Mouse (Mus musculus): Measurements from ENCODE around the gene Ackr2.

DNA sequence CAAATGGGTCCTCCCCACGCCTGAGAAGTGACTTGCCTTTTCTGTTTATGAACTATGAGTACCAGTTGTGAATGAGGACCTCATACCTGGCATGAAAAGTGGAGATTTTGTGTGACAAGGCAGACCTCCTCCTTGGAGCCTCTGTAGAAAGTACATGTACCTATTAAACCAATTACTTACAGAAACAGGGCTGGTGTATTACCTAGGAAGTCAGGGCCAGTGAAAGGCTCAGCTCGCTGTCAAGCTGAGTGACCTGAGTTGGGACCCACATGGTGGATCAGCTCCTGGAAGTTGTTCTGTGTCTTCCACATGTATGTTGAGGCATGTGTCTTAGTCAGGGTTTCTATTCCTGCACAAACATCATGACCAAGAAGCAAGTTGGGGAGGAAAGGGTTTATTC lies 37.2 kb upstream of the Ackr2 start:
- no peak for TF ChIP-seq POLR2A (IDR thresholded peaks at IDR 0.05; ENCODE audit: low read depth, low read length)
- no peak for TF ChIP-seq CTCF (IDR thresholded peaks at IDR 0.05; ENCODE audit: borderline replicate concordance, insufficient read depth, low read length)

Measured in embryonic fibroblast, embryonic 13.5 days (primary cell).